Mouse (Mus musculus): ENCODE results near the gene Alox5ap.

Alox5ap gene

GRCm38 (mm10) chr5:149264405-149264804 is at the start of gene Alox5ap:
Gene Alox5ap, plus strand, starts transcription at chr5:149264767.
- WGBS = 61% methylated on average over 4 of the region's 4 CpGs

- 99% methylated on average over 7 of the region's 7 CpGs for WGBS
Measured at GRCm38 (mm10) chr5:149215540-149215939, 49.0 kb upstream of the Alox5ap start.

GRCm38 (mm10) chr5:149217524-149218357 is 46.8 kb upstream of the Alox5ap start:
- WGBS = 85% methylated on average over 6 of the region's 6 CpGs

GRCm38 (mm10) chr5:149219493-149219892 is 45.1 kb upstream of the Alox5ap start:
- WGBS = 78% methylated on average over 3 of the region's 3 CpGs

- WGBS = 93% methylated on average over 4 of the region's 4 CpGs
Measured at GRCm38 (mm10) chr5:149221355-149221754, 43.2 kb upstream of the Alox5ap start.

GRCm38 (mm10) chr5:149224666-149225065 is 39.9 kb upstream of the Alox5ap start:
- WGBS = 16% methylated on average over 7 of the region's 7 CpGs

- WGBS = 2% methylated on average over 55 of the region's 55 CpGs
Measured at GRCm38 (mm10) chr5:149228700-149229618, 35.6 kb upstream of the Alox5ap start.

GRCm38 (mm10) chr5:149229619-149230339 is 34.8 kb upstream of the Alox5ap start:
- WGBS = 84% methylated on average over 18 of the region's 18 CpGs

GRCm38 (mm10) chr5:149235002-149235401 is 29.6 kb upstream of the Alox5ap start:
- 81% methylated on average over 7 of the region's 7 CpGs for WGBS

- WGBS = 57% methylated on average over 24 of the region's 24 CpGs
Measured at GRCm38 (mm10) chr5:149237221-149237950, 27.2 kb upstream of the Alox5ap start.

GRCm38 (mm10) chr5:149242467-149242866 is 22.1 kb upstream of the Alox5ap start:
- 69% methylated on average over 5 of the region's 5 CpGs for WGBS

- 33% methylated on average over 5 of the region's 5 CpGs for WGBS
Measured at GRCm38 (mm10) chr5:149243053-149243452, 21.5 kb upstream of the Alox5ap start.

- WGBS = 44% methylated on average over 9 of the region's 9 CpGs
Measured at GRCm38 (mm10) chr5:149245391-149245964, 19.1 kb upstream of the Alox5ap start.

- 31% methylated on average over 16 of the region's 16 CpGs for WGBS
Measured at GRCm38 (mm10) chr5:149245965-149246470, 18.5 kb upstream of the Alox5ap start.

GRCm38 (mm10) chr5:149247047-149247904 is 17.3 kb upstream of the Alox5ap start:
- 46% methylated on average over 20 of the region's 20 CpGs for WGBS

GRCm38 (mm10) chr5:149252303-149252702 is 12.3 kb upstream of the Alox5ap start:
- 79% methylated on average over 3 of the region's 3 CpGs for WGBS

- 75% methylated on average over 2 of the region's 2 CpGs for WGBS
Measured at GRCm38 (mm10) chr5:149253491-149253890, 11.1 kb upstream of the Alox5ap start.

GRCm38 (mm10) chr5:149255522-149255921 is 9.0 kb upstream of the Alox5ap start:
- 77% methylated on average over 2 of the region's 2 CpGs for WGBS

- WGBS = 66% methylated on average over 14 of the region's 14 CpGs
Measured at GRCm38 (mm10) chr5:149257518-149258281, 6.9 kb upstream of the Alox5ap start.
